Mouse (Mus musculus): ENCODE measurements at regions not wholly inside any gene's neighbourhood (a gene's known extent, or its start where the extent isn't known, plus 50 kb on each side); places are given as distances from the start of the nearest gene placed in this dataset.
A peak's percentile ranks its signal among the peaks of the same experiment; 100 is the strongest.

DNA sequence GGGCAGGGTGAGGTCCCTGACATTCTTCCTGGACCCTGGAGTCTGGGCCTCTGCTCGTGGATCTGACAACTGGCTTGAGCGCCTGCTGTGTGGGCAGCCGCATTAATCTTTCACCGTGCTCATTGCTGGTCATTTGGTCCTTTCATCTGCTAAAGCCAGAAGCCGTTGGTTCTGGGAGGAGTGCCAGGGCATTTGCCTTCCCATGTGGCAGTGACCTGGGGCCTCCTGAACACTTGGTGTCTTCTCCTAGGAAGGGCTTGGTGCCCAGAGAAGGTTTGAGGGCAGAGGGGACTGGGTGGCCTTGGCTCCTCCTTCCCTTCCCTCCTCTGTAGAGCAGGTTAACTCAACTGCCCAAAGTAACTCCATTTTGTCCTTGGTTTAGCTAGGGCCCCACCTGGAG lies 79.7 kb upstream of the Adra2c start:
- no peak for ATAC-seq
- 54% methylated on average over 5 of the region's 5 CpGs for whole genome bisulfite sequencing (ENCODE audit: insufficient replicate concordance)

GRCm38 (mm10) chr5:35189113-35189797 lies 83.7 kb upstream of the Lrpap1 start:
- Histone ChIP-seq H3K9me3 (ENCODE audit: low read length) (no peaks in the 10 kb centered on the region), H3K4me1 (ENCODE audit: insufficient read depth) (no peaks in the 10 kb centered on the region), H3K9ac (replicated peaks) (no peak overlapping the region), H3K4me2 (ENCODE audit: low read depth, low read length) (no peak overlapping the region), H3K4me3 (ENCODE audit: low read depth, low read length) (no peak overlapping the region), H3K36me3 (replicated peaks; ENCODE audit: insufficient read depth, low read length) (no peaks in the 10 kb centered on the region), H3K27ac (ENCODE audit: low read depth) (no peak overlapping the region), H3K27me3 (ENCODE audit: insufficient read depth, low read length) (no peaks in the 10 kb centered on the region)
- peak; percentile 21 for DNase-seq
- no peak for ATAC-seq
- TF ChIP-seq EP300 (IDR thresholded peaks at IDR 0.05; ENCODE audit: low read depth) (no peak), CTCF (IDR thresholded peaks at IDR 0.05; ENCODE audit: low read depth) (no peak)
- 76% methylated on average over 12 of the region's 12 CpGs for WGBS (ENCODE audit: insufficient replicate concordance)

More for the DNA sequence above, 79.7 kb upstream of the Adra2c start:
- Histone ChIP-seq H3K4me1 (ENCODE audit: insufficient read depth) (no peaks in the 10 kb centered on the region), H3K4me3 (ENCODE audit: low read depth, low read length) (no peak overlapping the region), H3K27me3 (ENCODE audit: insufficient read depth, low read length) (no peaks in the 10 kb centered on the region), H3K27ac (ENCODE audit: low read depth) (no peak overlapping the region), H3K9me3 (ENCODE audit: low read length) (no peaks in the 10 kb centered on the region), H3K9ac (replicated peaks) (no peak overlapping the region), H3K4me2 (ENCODE audit: low read depth, low read length) (no peak overlapping the region), H3K36me3 (replicated peaks; ENCODE audit: insufficient read depth, low read length) (no peaks in the 10 kb centered on the region)
- TF ChIP-seq CTCF (IDR thresholded peaks at IDR 0.05; ENCODE audit: low read depth) = no peak
- no peak for DNase-seq

DNA sequence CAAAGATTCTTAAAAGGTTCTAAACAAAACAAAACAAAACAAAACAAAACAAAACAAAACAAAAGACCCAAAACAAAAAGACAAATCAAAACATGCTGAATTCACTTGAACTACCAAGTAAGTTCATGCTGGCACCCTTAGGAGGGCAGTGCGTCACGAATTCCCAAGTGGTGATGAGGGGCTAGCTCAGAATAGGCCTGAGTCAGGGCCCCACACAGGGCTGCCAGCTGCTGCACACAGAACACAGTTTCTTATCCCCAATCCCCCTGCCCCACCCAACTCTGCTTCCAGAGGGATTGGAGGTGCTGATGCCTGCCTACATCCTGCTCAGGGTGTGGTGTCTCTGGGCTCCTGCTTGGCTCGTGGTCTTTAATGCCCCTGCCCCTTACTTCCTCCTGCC lies 80.3 kb upstream of the Lrpap1 start:
- ATAC-seq (no peak), DNase-seq (no peak)
- Histone ChIP-seq H3K27ac (ENCODE audit: low read depth) (no peak overlapping the region), H3K4me3 (ENCODE audit: low read depth, low read length) (no peak overlapping the region), H3K9me3 (ENCODE audit: low read length) (no peaks in the 10 kb centered on the region), H3K36me3 (replicated peaks; ENCODE audit: insufficient read depth, low read length) (no peaks in the 10 kb centered on the region), H3K4me1 (ENCODE audit: insufficient read depth) (no peaks in the 10 kb centered on the region), H3K9ac (replicated peaks) (no peak overlapping the region), H3K27me3 (ENCODE audit: insufficient read depth, low read length) (no peaks in the 10 kb centered on the region), H3K4me2 (ENCODE audit: low read depth, low read length) (no peak overlapping the region)
- WGBS (ENCODE audit: insufficient replicate concordance) = 61% methylated on average over 3 of the region's 3 CpGs
- no peak for TF ChIP-seq EP300 (IDR thresholded peaks at IDR 0.05; ENCODE audit: low read depth)
- no peak for TF ChIP-seq CTCF (IDR thresholded peaks at IDR 0.05; ENCODE audit: low read depth)

DNA sequence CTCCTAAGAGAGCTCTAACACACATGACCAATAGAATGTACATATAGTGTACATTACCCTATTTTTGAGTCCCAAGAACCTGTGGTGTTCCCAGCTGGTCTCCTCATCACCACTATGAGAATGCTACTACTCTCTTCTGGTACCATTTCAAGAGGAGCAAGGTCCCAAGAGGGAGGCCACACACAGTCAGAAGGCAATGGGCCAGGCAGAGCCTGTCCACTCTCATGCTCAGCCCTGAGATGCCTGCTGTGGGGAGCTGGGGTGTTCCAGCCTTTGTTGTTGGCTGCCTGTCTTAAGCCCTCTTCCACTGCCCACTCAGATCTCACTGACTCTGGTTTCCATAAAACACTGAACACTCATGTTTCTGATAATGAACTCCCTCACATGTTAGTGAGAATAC lies 79.7 kb upstream of the Lrpap1 start:
- no peak for TF ChIP-seq EP300 (IDR thresholded peaks at IDR 0.05; ENCODE audit: low read depth)
- no peak for TF ChIP-seq CTCF (IDR thresholded peaks at IDR 0.05; ENCODE audit: low read depth)
- Histone ChIP-seq H3K9ac (replicated peaks) (no peak overlapping the region), H3K27me3 (ENCODE audit: insufficient read depth, low read length) (no peaks in the 10 kb centered on the region), H3K9me3 (ENCODE audit: low read length) (no peaks in the 10 kb centered on the region), H3K27ac (ENCODE audit: low read depth) (no peak overlapping the region), H3K4me1 (ENCODE audit: insufficient read depth) (no peaks in the 10 kb centered on the region), H3K4me3 (ENCODE audit: low read depth, low read length) (no peak overlapping the region), H3K4me2 (ENCODE audit: low read depth, low read length) (no peak overlapping the region), H3K36me3 (replicated peaks; ENCODE audit: insufficient read depth, low read length) (no peaks in the 10 kb centered on the region)
- no peak for ATAC-seq
- no peak for DNase-seq

DNA sequence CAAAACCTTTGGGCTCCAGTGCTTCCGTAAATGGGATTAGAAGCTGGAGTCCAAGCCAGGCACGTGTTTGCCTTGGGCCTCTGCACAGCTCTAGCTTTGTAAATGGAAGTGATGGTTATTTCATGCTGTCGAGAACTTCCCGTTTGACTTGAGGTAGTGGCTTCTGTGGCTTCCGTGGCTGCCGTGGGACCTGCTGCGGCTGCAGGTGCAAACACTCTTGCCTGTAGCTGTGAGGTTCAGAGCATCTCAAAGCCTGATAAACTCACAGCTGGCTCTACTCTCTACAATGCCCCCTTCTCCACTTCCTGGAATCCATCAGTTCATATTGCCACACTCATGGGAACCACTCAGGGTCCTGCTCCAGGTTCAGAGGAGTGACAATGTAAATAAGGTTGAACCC lies 77.9 kb upstream of the Lrpap1 start:
- H3K27me3 ChIP-seq (ENCODE audit: insufficient read depth, low read length) = no peaks in the 10 kb centered on the region
- 40% methylated on average over 7 of the region's 7 CpGs for WGBS (ENCODE audit: insufficient replicate concordance)
- ATAC-seq (no peak), DNase-seq (no peak)
- H3K9me3 ChIP-seq (ENCODE audit: low read length) = no peaks in the 10 kb centered on the region
- no peak overlapping the region for H3K27ac ChIP-seq (ENCODE audit: low read depth)
- H3K4me2 ChIP-seq (ENCODE audit: low read depth, low read length) = no peak overlapping the region
- TF ChIP-seq CTCF (IDR thresholded peaks at IDR 0.05; ENCODE audit: low read depth) = no peak
- no peak overlapping the region for H3K4me3 ChIP-seq (ENCODE audit: low read depth, low read length)
- H3K4me1 ChIP-seq (ENCODE audit: insufficient read depth) = no peaks in the 10 kb centered on the region
- H3K36me3 ChIP-seq (replicated peaks; ENCODE audit: insufficient read depth, low read length) = no peaks in the 10 kb centered on the region
- no peak overlapping the region for H3K9ac ChIP-seq (replicated peaks)

GRCm38 (mm10) chr5:35177332-35177731 lies 71.8 kb upstream of the Lrpap1 start:
- TF ChIP-seq CTCF (IDR thresholded peaks at IDR 0.05; ENCODE audit: low read depth) (peak; percentile 64), EP300 (IDR thresholded peaks at IDR 0.05; ENCODE audit: low read depth) (no peak)
- WGBS (ENCODE audit: insufficient replicate concordance) = 62% methylated on average over 4 of the region's 4 CpGs
- Histone ChIP-seq H3K9me3 (ENCODE audit: low read length) (no peaks in the 10 kb centered on the region), H3K9ac (replicated peaks) (no peak overlapping the region), H3K27ac (ENCODE audit: low read depth) (no peak overlapping the region), H3K4me3 (ENCODE audit: low read depth, low read length) (no peak overlapping the region), H3K36me3 (replicated peaks; ENCODE audit: insufficient read depth, low read length) (no peaks in the 10 kb centered on the region), H3K27me3 (ENCODE audit: insufficient read depth, low read length) (no peaks in the 10 kb centered on the region), H3K4me2 (ENCODE audit: low read depth, low read length) (no peak overlapping the region), H3K4me1 (ENCODE audit: insufficient read depth) (no peaks in the 10 kb centered on the region)
- ATAC-seq = no peak
- no peak for DNase-seq

All from liver, postnatal 0 days (tissue).